Mouse (Mus musculus): ENCODE results near the gene Ggta1.

Gene Ggta1

GRCm38 (mm10) chr2:35462791-35463281, at the start of gene Ggta1:
TSS of gene Ggta1 (minus strand) at chr2:35463231.
- peak; percentile 42 to 43 for DNase-seq

DNA sequence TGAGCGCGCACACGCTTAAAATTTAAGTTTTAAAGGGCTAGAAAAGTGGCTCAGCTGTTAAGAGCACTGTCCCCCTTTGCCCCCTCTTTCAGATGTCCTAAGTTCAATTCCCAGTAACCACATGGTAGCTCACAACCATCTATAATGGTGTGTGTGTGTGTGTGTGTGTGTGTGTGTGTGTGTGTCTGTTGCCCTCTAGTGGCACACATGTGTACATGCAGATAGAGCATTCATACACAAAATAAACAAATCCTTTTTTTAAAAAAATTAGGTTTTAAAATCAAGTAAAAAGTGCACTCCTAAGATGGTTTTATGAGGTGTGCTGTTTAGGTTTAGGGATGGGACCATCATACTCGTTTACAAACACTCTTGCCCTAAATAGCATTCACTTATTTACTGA, 49.2 kb upstream of the Ggta1 start:
- DNase-seq = no peak

GRCm38 (mm10) chr2:35510920-35511319, 47.9 kb upstream of the Ggta1 start:
- peak; percentile 29 to 36 for DNase-seq

DNA sequence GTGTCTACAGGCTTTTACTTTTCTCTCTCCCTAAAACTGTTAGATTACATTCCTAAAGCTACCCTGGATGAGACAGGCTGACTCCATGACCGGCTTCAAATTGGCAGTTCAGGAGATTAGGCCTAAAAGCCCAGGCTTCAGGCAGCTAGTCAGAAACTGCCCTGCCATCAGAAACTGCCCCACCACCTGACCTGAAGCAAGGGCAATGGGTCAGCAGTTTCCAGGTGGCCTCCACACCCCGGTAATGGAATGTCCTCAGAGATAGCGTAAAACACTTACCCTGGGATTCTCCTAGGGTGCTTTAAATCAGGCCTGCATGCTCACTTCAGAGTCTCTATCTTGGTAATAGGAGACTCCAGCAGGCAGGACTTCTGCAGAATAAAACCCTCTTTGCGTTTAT, 46.9 kb upstream of the Ggta1 start:
- DNase-seq = no peak

DNA sequence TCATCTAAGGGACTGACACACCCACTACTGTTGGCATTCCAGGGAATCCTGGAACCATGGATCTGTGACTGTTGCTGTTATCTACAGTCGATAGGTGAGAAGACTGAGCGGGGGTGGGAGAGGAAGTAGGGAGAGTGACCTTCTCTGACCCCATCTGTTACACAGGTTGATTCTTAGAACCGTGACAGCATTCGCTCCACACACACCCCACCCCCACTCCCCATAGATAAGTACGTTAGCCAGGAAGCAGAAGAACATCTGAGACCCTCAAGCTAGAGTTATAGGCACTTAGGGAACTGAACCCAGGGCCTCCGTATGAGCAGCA, 46.3 kb upstream of the Ggta1 start:
- DNase-seq = no peak

DNA sequence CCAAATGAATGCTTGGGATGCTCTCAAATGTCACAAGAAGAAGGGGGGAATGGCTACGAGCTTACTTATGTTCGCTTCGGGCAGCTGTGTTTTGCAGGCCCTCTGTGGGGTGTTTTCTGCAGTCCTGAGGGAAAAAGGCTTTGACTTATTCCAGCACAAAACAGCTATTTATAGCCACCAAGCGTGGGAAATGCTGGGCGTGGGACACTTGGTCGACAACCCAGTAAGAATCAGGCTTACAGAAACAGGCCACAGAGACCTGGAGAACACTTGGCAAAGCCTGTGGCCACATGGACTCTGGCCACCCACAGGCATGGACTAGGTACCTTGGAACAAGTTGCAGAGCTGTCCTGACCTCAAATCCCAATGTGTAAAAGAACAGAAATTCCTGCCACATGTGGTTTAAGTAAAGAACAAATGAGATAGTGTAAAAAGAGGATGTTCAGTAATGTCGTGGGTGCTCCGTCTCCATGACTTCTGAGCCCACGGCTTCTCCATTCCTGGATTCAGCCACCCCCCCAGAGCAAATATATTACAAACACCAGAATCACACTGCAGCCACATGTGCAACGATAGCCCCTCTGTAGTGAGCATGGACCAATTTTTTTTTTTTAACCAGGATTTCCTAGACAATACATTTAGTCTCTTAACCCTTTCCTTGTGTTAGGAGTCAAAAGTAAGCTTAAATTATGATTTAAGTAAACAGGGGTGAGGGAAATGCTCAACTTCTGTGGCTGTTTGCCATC, 45.7 kb upstream of the Ggta1 start:
- peak in 1 of 2 experiments; percentile 24 for DNase-seq

DNA sequence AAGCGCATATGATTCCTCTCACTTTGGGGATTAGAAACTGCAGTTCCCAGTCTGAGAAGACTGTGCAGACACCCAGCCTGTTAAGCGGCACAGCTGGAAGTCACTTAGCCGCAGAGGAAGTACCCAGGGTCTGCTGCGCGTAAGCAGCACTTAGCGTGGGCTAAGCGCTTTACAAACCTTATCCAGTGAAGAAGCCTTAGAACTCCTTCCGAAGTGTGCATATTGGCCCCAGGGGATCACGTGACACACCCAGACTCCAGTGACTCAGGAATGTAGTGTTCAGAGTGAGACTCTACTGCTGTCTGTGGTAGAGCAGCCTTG, 44.1 kb upstream of the Ggta1 start:
- no peak for DNase-seq

DNA sequence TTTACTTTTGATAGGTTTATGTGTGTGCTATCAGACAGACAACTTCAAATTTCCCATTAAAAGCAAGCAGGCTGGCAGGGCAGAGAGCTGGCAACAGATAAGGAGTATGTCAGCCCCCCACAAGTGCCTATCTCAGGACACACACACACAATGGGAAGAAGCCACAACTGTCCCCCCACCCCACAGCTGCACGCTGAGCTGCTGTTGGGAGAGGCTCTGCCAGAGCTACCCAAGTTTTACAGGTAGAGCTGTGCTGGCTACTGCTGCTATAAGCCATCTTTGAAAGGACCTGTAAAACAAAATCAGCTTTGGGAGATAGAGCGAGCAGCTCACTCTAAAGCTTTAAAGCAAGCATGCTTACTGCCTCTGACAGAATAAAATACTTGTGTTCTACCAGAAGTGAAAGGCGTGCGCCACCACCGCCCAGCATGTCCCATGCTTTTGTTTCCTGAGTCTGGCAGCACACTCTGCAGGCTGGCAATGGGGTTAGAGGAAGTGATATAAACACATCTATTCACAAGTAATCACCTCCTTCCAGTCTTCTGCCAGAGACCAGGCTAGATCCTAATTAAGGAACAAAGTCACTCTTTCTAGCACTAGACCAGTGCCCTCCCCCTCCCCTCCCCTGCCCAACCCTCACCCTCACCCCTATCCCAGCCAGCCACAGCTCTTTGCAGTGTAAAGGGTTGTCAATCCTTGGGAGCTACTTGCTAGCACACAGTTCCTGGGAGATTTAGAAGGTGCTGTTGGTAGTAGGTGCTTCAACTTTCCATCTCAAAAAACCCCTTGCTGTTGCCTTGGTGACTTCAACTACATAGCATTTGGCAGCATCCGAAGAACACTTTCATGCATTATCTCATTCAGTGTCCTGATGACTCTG, 43.5 kb upstream of the Ggta1 start:
- DNase-seq = no peak

DNA sequence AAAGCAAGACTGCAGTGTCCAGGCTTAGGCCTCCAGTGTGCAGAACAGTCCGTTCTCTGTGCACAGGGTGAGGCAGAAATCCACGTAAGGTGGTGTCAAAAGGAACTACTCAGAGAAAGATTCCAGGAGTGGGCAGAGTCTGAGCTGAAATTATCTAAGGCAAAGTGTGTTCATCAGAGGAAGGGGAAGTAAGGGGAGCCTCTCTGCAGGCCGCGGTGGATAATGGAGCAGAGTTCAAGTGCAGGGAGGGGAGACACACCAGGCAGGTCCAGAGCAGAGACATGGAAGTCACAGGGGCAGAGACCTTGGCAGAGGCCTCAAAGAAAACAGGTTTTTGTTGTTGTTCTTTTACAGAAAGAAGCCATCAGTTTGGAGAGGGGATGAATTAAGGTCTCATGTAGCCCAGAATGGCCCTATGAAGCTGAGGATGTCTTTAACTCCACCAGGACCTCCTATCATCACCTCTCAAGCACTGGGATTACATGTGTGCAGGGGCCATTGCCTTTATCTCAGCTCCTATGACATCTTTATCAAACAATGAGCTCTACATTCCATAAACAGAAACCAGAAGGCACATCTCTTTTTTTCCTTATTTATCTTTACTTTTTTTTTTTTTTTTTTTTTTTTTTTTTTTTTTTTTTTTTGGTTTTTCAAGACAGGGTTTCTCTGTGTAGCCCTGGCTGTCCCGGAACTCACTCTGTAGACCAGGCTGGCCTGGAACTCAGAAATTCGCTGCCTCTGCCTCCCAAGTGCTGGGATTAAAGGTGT, 42.7 kb upstream of the Ggta1 start:
- DNase-seq = no peak

GRCm38 (mm10) chr2:35504417-35504776, 41.4 kb upstream of the Ggta1 start:
- DNase-seq = no peak

- no peak for DNase-seq
Observed at GRCm38 (mm10) chr2:35503723-35504416, 40.8 kb upstream of the Ggta1 start.

GRCm38 (mm10) chr2:35503021-35503722, 40.1 kb upstream of the Ggta1 start:
- peak in 1 of 2 experiments; percentile 15 for DNase-seq

DNA sequence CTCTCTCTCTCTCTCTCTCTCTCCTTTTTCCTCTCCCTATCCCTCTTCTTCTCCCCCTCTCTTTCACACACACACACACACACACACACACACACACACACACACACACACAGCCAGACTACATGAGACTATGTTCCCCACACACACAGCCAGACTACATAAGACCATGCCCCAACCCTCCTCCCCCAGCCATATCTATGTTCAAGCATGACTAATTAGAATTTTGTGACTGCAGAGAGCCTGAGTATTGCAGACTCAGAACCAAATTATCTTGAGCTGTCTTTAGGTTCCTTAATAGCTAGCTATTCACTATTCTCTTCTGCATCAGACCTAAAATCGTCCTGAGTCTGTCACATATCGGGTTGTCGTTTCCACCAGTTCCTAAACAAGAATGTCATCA, 39.5 kb upstream of the Ggta1 start:
- no peak for DNase-seq

DNA sequence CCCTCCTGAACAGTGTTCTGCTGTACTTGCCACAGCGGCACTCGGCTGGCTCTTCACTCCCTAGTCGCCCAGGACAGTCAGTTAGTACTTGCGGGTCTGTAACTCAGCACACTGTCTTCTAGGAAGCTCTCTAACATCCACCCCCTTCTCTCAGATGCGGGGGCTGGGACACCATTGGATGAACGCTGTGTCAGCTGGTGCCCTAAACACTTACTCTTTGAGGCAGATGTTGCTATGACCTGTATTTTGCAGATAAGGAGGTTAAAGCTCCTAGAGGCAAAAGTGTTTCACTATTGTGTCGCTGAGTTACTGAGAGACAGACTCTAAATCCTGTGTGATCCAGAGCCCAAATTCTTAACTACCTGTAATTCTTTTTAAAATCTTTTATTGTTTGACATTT, 36.4 kb upstream of the Ggta1 start:
- no peak for DNase-seq

DNA sequence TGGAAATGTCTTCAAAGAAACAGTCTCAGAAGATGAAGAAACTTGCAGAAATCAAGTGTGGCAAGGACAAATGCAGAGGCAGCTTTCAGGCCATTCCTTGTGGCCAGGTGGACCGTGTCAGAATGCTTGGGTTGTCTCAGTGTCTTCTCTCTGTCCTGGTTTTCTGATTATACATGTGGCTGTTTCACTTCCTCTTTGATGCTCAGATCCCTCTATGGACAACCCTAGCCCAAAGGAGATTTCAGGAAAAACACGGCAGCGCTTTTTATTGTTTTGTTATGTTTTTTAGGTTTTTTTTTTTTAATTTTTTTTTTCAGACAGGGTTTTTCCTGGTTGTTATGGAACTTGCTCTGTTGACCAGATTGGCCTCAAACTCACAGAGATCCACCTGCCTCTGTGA, 35.9 kb upstream of the Ggta1 start:
- no peak for DNase-seq

- no peak for DNase-seq
Observed at GRCm38 (mm10) chr2:35497662-35498196, 34.7 kb upstream of the Ggta1 start.

- DNase-seq = no peak
Observed at GRCm38 (mm10) chr2:35496279-35497013, 33.4 kb upstream of the Ggta1 start.

DNA sequence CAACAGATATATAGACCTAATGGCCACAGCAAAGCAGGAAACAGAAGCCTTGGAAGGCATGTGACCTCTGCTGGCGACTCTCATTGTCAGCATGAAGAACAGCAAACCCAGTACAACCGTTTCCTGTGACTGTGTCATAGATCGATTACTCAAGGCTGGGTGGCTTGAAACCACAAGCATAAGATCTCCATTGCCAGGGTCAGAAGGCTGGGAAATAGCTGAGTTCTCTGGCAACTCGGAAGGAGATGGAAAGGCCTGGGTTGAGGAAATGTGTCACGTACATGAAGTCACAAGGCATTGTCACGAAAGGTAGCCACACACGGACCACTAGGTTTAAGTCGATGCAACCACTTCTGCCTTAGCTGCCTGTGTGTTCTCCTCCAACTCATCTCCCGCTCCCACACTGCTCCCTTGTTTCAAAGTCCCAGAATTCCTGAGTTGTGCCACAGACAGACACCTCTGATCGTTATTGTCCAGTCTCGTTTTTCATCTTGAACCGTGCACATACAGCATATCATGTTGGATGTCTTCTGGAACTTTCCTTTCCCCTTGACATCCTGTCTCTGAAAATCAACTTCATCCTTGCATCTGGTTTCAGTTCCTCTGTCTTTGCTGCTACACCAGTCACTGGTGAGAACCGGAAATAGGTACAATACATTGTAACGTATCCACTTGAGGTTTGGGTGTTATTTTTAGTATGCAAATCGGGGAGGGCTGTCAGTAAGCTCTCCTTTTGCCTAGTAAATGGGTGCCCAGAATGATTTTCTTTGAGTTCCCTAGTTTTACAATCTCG, 32.7 kb upstream of the Ggta1 start:
- DNase-seq = no peak

GRCm38 (mm10) chr2:35493566-35493965, 30.5 kb upstream of the Ggta1 start:
- no peak for DNase-seq

DNA sequence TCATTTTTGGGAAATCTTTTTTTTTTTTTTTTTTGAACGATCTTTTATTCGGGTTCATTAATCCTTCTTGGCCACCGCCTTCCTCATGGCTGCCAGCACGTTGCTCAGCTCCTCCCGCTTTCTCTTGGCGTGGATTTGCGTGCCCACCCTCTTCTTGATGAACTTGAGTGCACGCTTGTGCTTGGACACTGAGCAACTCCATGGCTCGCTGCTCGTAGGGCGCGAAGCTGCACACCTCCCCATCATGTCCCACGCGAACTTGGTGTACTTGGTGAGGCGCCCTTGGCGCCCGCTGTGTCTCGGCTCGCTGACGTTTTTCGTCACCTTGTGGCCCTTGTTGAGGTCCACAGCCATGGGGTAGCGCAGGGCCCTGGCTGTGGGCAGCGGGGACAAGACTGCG, 28.1 kb upstream of the Ggta1 start:
- DNase-seq = peak; percentile 13 to 28
